Mouse (Mus musculus) A20 (cell line): Measurements from ENCODE around the gene Tyro3.

Experiments
- DNase-seq: peaks from one replicate; pipeline ENCODE4 v3.0.0-alpha.2; 2011; ENCODE audit warnings: low read depth, low spot score

Gene Tyro3

GRCm38 (mm10) chr2:119855310-119855850 is 57.8 kb downstream of the Tyro3 start:
- DNase-seq, result no peak

DNA sequence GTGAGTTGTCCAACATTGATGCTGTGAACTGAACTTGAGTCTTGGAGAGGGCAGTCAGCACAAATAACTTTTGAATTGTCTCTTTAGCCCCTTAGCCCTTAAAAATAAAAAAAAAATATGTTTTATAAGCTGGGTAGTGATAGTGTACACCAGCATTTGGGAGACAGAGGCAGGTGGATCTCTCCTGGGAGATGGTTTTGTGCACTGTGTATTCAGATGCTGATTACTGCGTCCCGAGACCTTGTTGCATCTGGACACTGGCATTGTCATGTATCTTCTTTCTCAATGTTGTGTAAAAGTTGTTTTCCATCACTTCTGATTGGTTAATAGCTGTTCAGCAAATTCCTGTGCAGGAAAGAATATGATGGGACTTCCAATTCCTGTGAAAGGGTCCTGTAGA is 59.8 kb downstream of the Tyro3 start:
- no peak for DNase-seq

DNA sequence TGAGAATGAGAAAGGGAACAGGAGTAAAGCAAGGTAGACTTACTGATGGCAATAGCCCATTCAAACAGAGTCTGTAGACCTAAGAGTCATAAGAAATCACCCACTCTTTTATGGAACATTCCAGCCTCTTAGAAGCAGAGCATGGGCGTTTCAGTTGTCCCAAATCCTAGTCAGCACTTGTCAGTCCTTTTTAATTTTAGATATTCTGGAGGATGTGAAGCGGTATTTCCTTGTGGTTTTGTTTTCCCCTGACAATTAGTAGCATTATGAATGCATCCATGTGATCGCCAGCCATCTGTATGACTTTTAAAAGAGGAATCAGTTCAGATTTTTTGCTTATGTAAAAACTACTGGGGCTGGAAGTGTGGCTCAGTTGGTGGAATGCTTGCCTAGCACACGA is 67.0 kb downstream of the Tyro3 start:
- DNase-seq, result no peak
